ENCODE assay signal across 25 mouse cellular contexts in the genomic region with DNA sequence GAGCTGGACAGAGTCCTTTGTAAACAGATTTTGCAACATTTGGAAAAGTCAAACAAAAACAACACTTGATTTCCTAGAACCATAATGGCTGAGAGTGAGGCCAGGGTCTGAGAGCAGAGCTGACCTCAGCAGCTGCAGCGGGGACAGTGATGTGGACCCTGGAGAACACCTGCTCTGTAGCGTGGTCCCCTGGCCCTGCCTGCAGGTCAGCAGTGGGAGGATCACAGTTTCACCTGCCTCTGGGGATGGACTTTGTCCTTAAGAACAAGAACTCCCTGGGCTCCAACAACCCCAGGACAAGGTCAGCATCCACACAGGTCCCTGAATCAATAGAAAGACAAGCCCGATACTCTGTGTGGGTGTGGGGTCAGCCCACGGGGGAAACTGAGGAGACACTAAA. TPM values are rescaled to one million over a fixed set of nuclear protein-coding genes. Genes with fewer than 3 reads are reported as not detected.
DNase-seq lines count a peak whose midpoint lies in the region; ATAC-seq and TF ChIP-seq lines count a peak whose summit lies in the region.
"Had no signal": no experiment of that assay in that cellular context is flagged by ENCODE, and none has a peak within 500 bp of the region (broad histone marks: within the 10 kb centered on the region; RNA-seq: fewer than 3 reads in every experiment).

No protein-coding gene starts in this region.

- intact Hi-C loops in heart, postnatal 14 days (cut with DNase I), result no loop called here

- H3K36me3 ChIP-seq in kidney, adult 2 months (ENCODE audit: control insufficient read depth, insufficient read depth, low read length), result no peaks in the 10 kb centered on the region
- no peaks in the 10 kb centered on the region for H3K36me3 ChIP-seq in kidney, embryonic 16.5 days (ENCODE audit: insufficient read depth, low read length)
- H3K36me3 ChIP-seq in liver, embryonic 12.5 days, result peaks cover 11% of the 10 kb centered on the region; the same call in 1 of the 2 replicates
- H3K36me3 ChIP-seq: embryonic facial prominence, embryonic 13.5 days; forebrain, embryonic 15.5 days; hindbrain, embryonic 10.5 days had no signal

- no peak overlapping the region for H3K9ac ChIP-seq in kidney, embryonic 16.5 days (replicated peaks; ENCODE audit: low read length)
- no peak overlapping the region for H3K9ac ChIP-seq in liver, embryonic 12.5 days
- H3K9ac ChIP-seq: embryonic facial prominence, embryonic 13.5 days; forebrain, embryonic 15.5 days had no signal

- H3K27ac ChIP-seq in kidney, adult 2 months (ENCODE audit: insufficient read depth, low read depth, low read length), result no peak overlapping the region
- no peak overlapping the region for H3K27ac ChIP-seq in kidney, embryonic 16.5 days (ENCODE audit: low read length)
- peak overlapping the region; percentile 28; the same call in 1 of the 2 replicates for H3K27ac ChIP-seq in liver, embryonic 12.5 days
- H3K27ac ChIP-seq: embryonic facial prominence, embryonic 13.5 days; forebrain, embryonic 15.5 days; hindbrain, embryonic 10.5 days; hindbrain, postnatal 0 days had no signal

- no peak for ATAC-seq in kidney, embryonic 16.5 days (ENCODE audit: low FRiP score, low TSS enrichment)
- ATAC-seq in liver, embryonic 12.5 days, result peak; percentile 76
- ATAC-seq: forebrain, embryonic 15.5 days; hindbrain, postnatal 0 days; intestine, postnatal 0 days had no signal

- H3K9me3 ChIP-seq in kidney, embryonic 16.5 days (ENCODE audit: low read length), result no peaks in the 10 kb centered on the region
- H3K9me3 ChIP-seq in liver, embryonic 12.5 days (replicated peaks), result no peaks in the 10 kb centered on the region
- H3K9me3 ChIP-seq: embryonic facial prominence, embryonic 13.5 days; forebrain, embryonic 15.5 days; hindbrain, embryonic 10.5 days had no signal

- H3K4me1 ChIP-seq in kidney, adult 2 months (ENCODE audit: control insufficient read depth, insufficient read depth, low read length), result peaks cover 3% of the 10 kb centered on the region; the same call in 1 of the 2 replicates
- no peaks in the 10 kb centered on the region for H3K4me1 ChIP-seq in kidney, embryonic 16.5 days (ENCODE audit: insufficient read depth, low read length)
- H3K4me1 ChIP-seq in liver, embryonic 12.5 days, result 0 out of 2 replicates have a peak, but pooled peaks cover 6% of the 10 kb centered on the region
- H3K4me1 ChIP-seq: hindbrain, embryonic 10.5 days had no signal

- WGBS in kidney, adult 2 months, result 52% methylated on average over 4 of the region's 4 CpGs
- 69% methylated on average over 4 of the region's 4 CpGs for WGBS in kidney, embryonic 16.5 days
- 67% methylated on average over 4 of the region's 4 CpGs for WGBS in liver, embryonic 12.5 days (ENCODE audit: insufficient replicate concordance)

- TF ChIP-seq POLR2A in kidney, adult 2 months (IDR thresholded peaks at IDR 0.05; ENCODE audit: low read depth, low read length), result no peak

- H3K27me3 ChIP-seq in kidney, adult 2 months (replicated peaks; ENCODE audit: control insufficient read depth, insufficient read depth, low read length), result no peaks in the 10 kb centered on the region
- H3K27me3 ChIP-seq in kidney, embryonic 16.5 days (ENCODE audit: insufficient read depth, low read length), result no peaks in the 10 kb centered on the region
- H3K27me3 ChIP-seq in liver, embryonic 12.5 days (replicated peaks), result 0 out of 2 replicates have a peak, but pooled peaks cover 3% of the 10 kb centered on the region
- H3K27me3 ChIP-seq: embryonic facial prominence, embryonic 13.5 days; forebrain, embryonic 15.5 days had no signal

- no peak overlapping the region for H3K4me2 ChIP-seq in kidney, embryonic 16.5 days (replicated peaks; ENCODE audit: low read depth, low read length)
- H3K4me2 ChIP-seq in liver, embryonic 12.5 days, result no peak overlapping the region
- H3K4me2 ChIP-seq: embryonic facial prominence, embryonic 13.5 days; forebrain, embryonic 15.5 days; midbrain, embryonic 11.5 days had no signal

- no peak for TF ChIP-seq CTCF in kidney, adult 2 months (conservative IDR thresholded peaks at IDR 0.05; ENCODE audit: insufficient read depth, insufficient read length, low read depth, low read length)

- no peak overlapping the region for H3K4me3 ChIP-seq in kidney, adult 2 months (ENCODE audit: insufficient read depth, low read depth, low read length)
- H3K4me3 ChIP-seq in kidney, embryonic 16.5 days (ENCODE audit: low read length), result no peak overlapping the region
- no peak overlapping the region for H3K4me3 ChIP-seq in liver, embryonic 12.5 days
- H3K4me3 ChIP-seq: embryonic facial prominence, embryonic 13.5 days; forebrain, embryonic 15.5 days; hindbrain, embryonic 10.5 days had no signal

- DNase-seq in kidney, adult 2 months, result peak; percentile 72
- DNase-seq in kidney, postnatal 10 days, result peak; percentile 14
- peak; percentile 90 for DNase-seq in yolk sac, embryonic 10.5 days (ENCODE audit: low spot score)
- DNase-seq in heart, postnatal 14 days, result no peak
- no peak for DNase-seq in cerebellum, adult 11 months
- DNase-seq: cerebellum, postnatal 10 days; left cerebral cortex, postnatal 4 days; lung, adult 2 months; right cerebral cortex, postnatal 4 days; thymus, postnatal 36 days had no signal

RNA-seq across cellular contexts. Expression of a gene that starts 3.4 kb away (rescaled TPM):
- 11.7 and 13.3 TPM in 2 replicates for polyA plus RNA-seq in kidney, adult 2 months (2012; rRNA removed)
- polyA plus RNA-seq in kidney, embryonic 16.5 days (2015; fragmentation: Nextera tagmentation; extraction: Ambion mirVana), result 1.8 and 1.9 TPM in 2 replicates
- polyA plus RNA-seq in liver, embryonic 12.5 days (2016; fragmentation: Nextera tagmentation; extraction: Ambion mirVana), result 14.6 and 15.1 TPM in 2 replicates
- not detected for total RNA-seq in heart, postnatal 14 days (2021)
- total RNA-seq: hindbrain, postnatal 0 days; layer of hippocampus, adult 8-10 months; left cerebral cortex, adult 18-20 months; left cerebral cortex, postnatal 4 days; monocyte, adult 5-6 weeks had no signal

RNA-seq across cellular contexts. Expression of a gene that starts 20.2 kb away (rescaled TPM):
- 0.79 and 0.91 TPM in 2 replicates for polyA plus RNA-seq in kidney, adult 2 months (2012; rRNA removed)
- 3.9 and 4.0 TPM in 2 replicates for polyA plus RNA-seq in kidney, embryonic 16.5 days (2015; fragmentation: Nextera tagmentation; extraction: Ambion mirVana)
- 57.0 and 62.6 TPM in 2 replicates for polyA plus RNA-seq in liver, embryonic 12.5 days (2016; fragmentation: Nextera tagmentation; extraction: Ambion mirVana)
- under 1 TPM; 0.67 to 0.71 TPM for total RNA-seq in heart, postnatal 14 days (2021)
- total RNA-seq: CH12.LX; layer of hippocampus, adult 8-10 months; left cerebral cortex, adult 18-20 months had no signal

RNA-seq across cellular contexts. Expression of a gene that starts 31.5 kb away (rescaled TPM):
- 0.19 and 0.39 TPM in 2 replicates for polyA plus RNA-seq in kidney, adult 2 months (2012; rRNA removed)
- polyA plus RNA-seq in kidney, embryonic 16.5 days (2015; fragmentation: Nextera tagmentation; extraction: Ambion mirVana), result 0.15 and 0.19 TPM in 2 replicates
- polyA plus RNA-seq in liver, embryonic 12.5 days (2016; fragmentation: Nextera tagmentation; extraction: Ambion mirVana), result 4.4 and 5.2 TPM in 2 replicates
- total RNA-seq in heart, postnatal 14 days (2021), result under 1 TPM; 0.15 to 0.19 TPM
- total RNA-seq: CH12.LX; layer of hippocampus, adult 8-10 months; MEL; monocyte, adult 5-6 weeks had no signal
- polyA plus RNA-seq: embryonic facial prominence, embryonic 13.5 days; heart, embryonic 16.5 days; hindbrain, postnatal 0 days; neural tube, embryonic 11.5 days had no signal

RNA-seq across cellular contexts. Expression of a gene that starts 47.9 kb away (rescaled TPM):
- 17.3 and 18.7 TPM in 2 replicates for polyA plus RNA-seq in kidney, adult 2 months (2012; rRNA removed)
- 46.5 and 49.9 TPM in 2 replicates for polyA plus RNA-seq in kidney, embryonic 16.5 days (2015; fragmentation: Nextera tagmentation; extraction: Ambion mirVana)
- 25.6 and 28.1 TPM in 2 replicates for polyA plus RNA-seq in liver, embryonic 12.5 days (2016; fragmentation: Nextera tagmentation; extraction: Ambion mirVana)
- 10 to 100 TPM in 1 of 2 experiments, 1 to 10 TPM in 1; 8.8 to 10.7 TPM for total RNA-seq in heart, postnatal 14 days (2021)

RNA-seq across cellular contexts. Expression of a gene that starts 48.1 kb away (rescaled TPM):
- polyA plus RNA-seq in kidney, adult 2 months (2012; rRNA removed), result 34.4 and 38.0 TPM in 2 replicates
- polyA plus RNA-seq in kidney, embryonic 16.5 days (2015; fragmentation: Nextera tagmentation; extraction: Ambion mirVana), result 109 and 113 TPM in 2 replicates
- polyA plus RNA-seq in liver, embryonic 12.5 days (2016; fragmentation: Nextera tagmentation; extraction: Ambion mirVana), result 97.6 and 98.2 TPM in 2 replicates
- total RNA-seq in heart, postnatal 14 days (2021), result 10 to 100 TPM; 78.0 to 78.3 TPM

Comparison
In these comparisons a context has a peak if more than half of its experiments do, and no peak if none do; other contexts are left out.
1. DNase-seq: peak in kidney, adult 2 months (single experiment), kidney, postnatal 10 days (single experiment) and yolk sac, embryonic 10.5 days (single experiment); none in heart, postnatal 14 days (0 of 2) and cerebellum, adult 11 months (single experiment).
2. RNA of a gene that starts 20.2 kb away (polyA plus RNA-seq): 57.0 to 62.6 TPM in liver, embryonic 12.5 days; 3.9 to 4.0 TPM in kidney, embryonic 16.5 days and 0.79 to 0.91 TPM in kidney, adult 2 months; every median in the first group is over 10 times any median in the second.